Mouse (Mus musculus) heart, adult 2 months (tissue): ENCODE measurements around the gene 4930556J24Rik.

Experiments
- CTCF ChIP-seq: fragments of 200-600 bp; IDR thresholded peaks from 2 replicates; pipeline ENCODE4 v1.8.1; 2022; ENCODE audit warnings: antibody characterized with exemption, mild to moderate bottlenecking, moderate library complexity
- POLR2A ChIP-seq: fragments of 200-500 bp; IDR thresholded peaks from 2 replicates; pipeline ENCODE4 v1.6.1; 2011; ENCODE audit warnings: mild to moderate bottlenecking, low read depth, low read length, control low read depth; ENCODE audit not compliant: insufficient read depth

- TF ChIP-seq CTCF (no peak), POLR2A (no peak)
Observed at GRCm38 (mm10) chr11:3983863-3984745, 7.5 kb upstream of the 4930556J24Rik start.
